Mouse (Mus musculus): Measurements from ENCODE around the gene Phactr1. TPM values are rescaled to one million over a fixed set of nuclear protein-coding genes. Genes with fewer than 3 reads are reported as not detected.

The Phactr1 gene
- polyA plus RNA-seq (2016; fragmentation: Nextera tagmentation; extraction: Ambion mirVana) = 15.1 and 22.0 TPM in 2 replicates

DNA sequence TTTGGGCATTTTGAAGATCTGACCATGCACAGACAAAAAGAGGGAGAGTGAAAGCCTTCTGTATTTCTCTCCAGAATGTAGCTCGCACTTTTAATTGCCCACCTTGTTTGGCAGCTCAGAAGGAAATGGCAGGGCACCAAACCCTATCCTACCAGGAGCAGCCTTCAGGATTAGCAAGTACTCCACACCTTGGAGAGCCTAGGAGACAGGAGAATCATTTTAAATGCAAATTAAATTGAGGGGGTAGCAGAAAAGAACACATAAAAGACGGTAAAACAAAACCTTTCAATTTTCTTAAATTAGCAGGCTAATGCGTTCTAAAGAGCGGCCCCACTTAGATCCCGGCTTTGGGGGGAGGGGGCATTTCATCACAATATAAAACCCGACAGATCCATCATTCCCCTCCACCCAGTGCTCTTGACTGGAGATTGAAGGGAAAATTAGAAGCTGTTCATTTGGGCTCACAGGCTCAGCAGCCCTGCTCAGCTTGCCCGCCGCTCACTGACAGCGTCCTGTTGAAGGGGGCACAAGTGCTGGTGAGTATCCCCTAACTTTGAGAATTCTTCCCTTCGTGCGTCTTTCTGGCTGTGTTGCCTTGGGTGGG, at the start of gene Phactr1:
TSS of gene Phactr1 (plus strand) at position 233 of the 604 bp plus-strand sequence.
- WGBS = 24% methylated on average over 11 of the region's 11 CpGs
- Histone ChIP-seq H3K4me3 (no peak within 1 kb of the TSS), H3K27me3 (ENCODE audit: insufficient read depth, poor library complexity, severe bottlenecking) (peaks cover 6% of the 10 kb centered on the region; the same call in 1 of the 2 replicates), H3K36me3 (no peaks in the 10 kb centered on the region), H3K4me1 (replicated peaks) (peaks cover 7% of the 10 kb centered on the region; the same call in 1 of the 2 replicates), H3K9me3 (no peaks in the 10 kb centered on the region), H3K27ac (no peak within 1 kb of the TSS)
- no peak for DNase-seq (ENCODE audit: low spot score)

GRCm38 (mm10) chr13:42634908-42635307, 45.5 kb upstream of the Phactr1 start:
- WGBS = 94% methylated on average over 2 of the region's 2 CpGs
- H3K27ac ChIP-seq = no peak overlapping the region
- H3K27me3 ChIP-seq (ENCODE audit: insufficient read depth, poor library complexity, severe bottlenecking) = no peaks in the 10 kb centered on the region
- H3K36me3 ChIP-seq = no peaks in the 10 kb centered on the region
- no peak overlapping the region for H3K4me3 ChIP-seq
- DNase-seq (ENCODE audit: low spot score) = no peak
- H3K9me3 ChIP-seq = no peaks in the 10 kb centered on the region
- H3K4me1 ChIP-seq (replicated peaks) = no peaks in the 10 kb centered on the region

DNA sequence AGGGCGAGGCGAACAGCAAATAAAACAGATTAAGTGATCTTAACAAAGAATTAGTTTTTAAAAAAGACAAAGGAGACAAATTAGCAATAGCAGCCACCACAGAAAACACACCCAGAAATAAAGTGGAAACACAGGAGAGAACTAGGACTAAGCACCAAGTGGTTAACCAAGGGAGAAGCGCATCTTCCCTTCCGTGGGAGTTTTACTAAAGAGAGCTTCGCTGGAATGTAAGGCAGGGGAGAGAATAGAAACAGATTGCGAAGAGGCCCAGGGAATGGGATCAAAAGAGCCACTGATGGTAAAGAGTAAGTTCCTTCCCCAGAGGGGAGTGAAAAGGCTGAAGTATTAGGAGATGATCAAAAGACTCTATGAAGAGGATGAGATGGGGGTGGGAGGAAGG, 30.2 kb upstream of the Phactr1 start:
- DNase-seq (ENCODE audit: low spot score) = no peak

DNA sequence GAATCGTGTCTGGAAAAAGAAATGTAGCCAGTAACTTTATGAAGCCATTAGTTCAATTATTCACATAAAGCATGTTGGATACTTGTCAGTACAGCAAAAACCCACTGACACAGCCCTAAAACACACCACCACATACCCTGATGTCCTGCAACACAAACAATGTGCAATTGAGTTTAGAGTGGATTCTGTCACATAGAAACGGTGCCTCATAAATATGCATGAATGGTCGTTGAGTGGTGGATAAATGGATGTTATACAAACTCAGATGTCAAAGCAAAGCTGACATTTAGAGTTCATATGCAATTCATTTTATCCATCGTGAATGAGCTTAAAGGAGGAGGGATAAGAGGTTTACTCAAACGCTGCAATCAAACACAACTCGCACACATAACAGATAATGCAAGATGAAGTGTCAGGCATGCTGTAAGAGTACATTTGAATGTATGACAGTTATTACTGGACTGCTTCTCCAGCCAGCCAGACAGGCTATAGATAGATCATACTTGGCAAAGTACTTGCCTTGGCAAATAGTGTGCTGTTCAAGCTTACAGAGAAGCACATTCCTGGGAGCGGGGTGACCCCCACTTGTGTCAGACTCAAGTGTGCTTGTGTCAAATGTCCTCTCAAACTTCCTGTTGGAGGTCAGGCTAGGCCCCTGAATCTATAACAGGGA, 23.6 kb upstream of the Phactr1 start:
- DNase-seq (ENCODE audit: low spot score) = no peak
- WGBS = 68% methylated on average over 7 of the region's 7 CpGs
- H3K4me1 ChIP-seq (replicated peaks) = peaks cover 8% of the 10 kb centered on the region
- no peaks in the 10 kb centered on the region for H3K27me3 ChIP-seq (ENCODE audit: insufficient read depth, poor library complexity, severe bottlenecking)
- H3K9me3 ChIP-seq = no peaks in the 10 kb centered on the region
- H3K27ac ChIP-seq = no peak overlapping the region
- H3K4me3 ChIP-seq = no peak overlapping the region
- no peaks in the 10 kb centered on the region for H3K36me3 ChIP-seq

More for the DNA sequence above, 30.2 kb upstream of the Phactr1 start:
- H3K4me3 ChIP-seq = no peak overlapping the region
- H3K9me3 ChIP-seq = no peaks in the 10 kb centered on the region
- no peaks in the 10 kb centered on the region for H3K4me1 ChIP-seq (replicated peaks)
- no peak overlapping the region for H3K27ac ChIP-seq
- no peaks in the 10 kb centered on the region for H3K36me3 ChIP-seq
- no peaks in the 10 kb centered on the region for H3K27me3 ChIP-seq (ENCODE audit: insufficient read depth, poor library complexity, severe bottlenecking)
- 65% methylated on average over 6 of the region's 6 CpGs for WGBS

GRCm38 (mm10) chr13:42671651-42672290, 8.7 kb upstream of the Phactr1 start:
- Histone ChIP-seq H3K27ac (no peak overlapping the region), H3K4me3 (no peak overlapping the region), H3K27me3 (ENCODE audit: insufficient read depth, poor library complexity, severe bottlenecking) (no peaks in the 10 kb centered on the region), H3K36me3 (no peaks in the 10 kb centered on the region), H3K9me3 (no peaks in the 10 kb centered on the region), H3K4me1 (replicated peaks) (0 out of 2 replicates have a peak, but pooled peaks cover 3% of the 10 kb centered on the region)
- WGBS = 63% methylated on average over 10 of the region's 10 CpGs
- no peak for DNase-seq (ENCODE audit: low spot score)

DNA sequence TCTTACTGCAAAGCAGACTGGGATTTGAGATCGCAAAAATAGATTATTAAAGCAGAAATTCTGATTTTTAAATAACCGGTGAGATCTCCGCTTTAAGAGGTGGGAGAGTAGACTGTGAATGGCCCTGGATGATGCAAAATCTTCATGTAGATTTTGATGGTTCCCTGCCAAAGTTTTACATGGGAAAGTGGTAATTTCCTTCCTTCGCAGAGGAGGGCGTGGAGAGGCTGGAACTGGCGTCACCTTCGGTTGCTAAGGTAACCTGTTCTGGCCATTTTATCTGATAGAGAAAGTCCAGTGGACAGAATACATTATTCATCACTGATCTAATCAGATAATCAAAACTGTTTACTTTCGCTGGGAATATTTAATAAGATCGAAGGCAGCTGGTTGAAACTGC, 876 bp downstream of the Phactr1 start:
- 85% methylated on average over 9 of the region's 9 CpGs for WGBS
- no peak overlapping the region for H3K4me3 ChIP-seq
- H3K36me3 ChIP-seq = no peaks in the 10 kb centered on the region
- DNase-seq (ENCODE audit: low spot score) = no peak
- peaks cover 7% of the 10 kb centered on the region; the same call in 1 of the 2 replicates for H3K4me1 ChIP-seq (replicated peaks)
- H3K27ac ChIP-seq = no peak overlapping the region
- H3K9me3 ChIP-seq = no peaks in the 10 kb centered on the region
- H3K27me3 ChIP-seq (ENCODE audit: insufficient read depth, poor library complexity, severe bottlenecking) = peaks cover 6% of the 10 kb centered on the region; the same call in 1 of the 2 replicates

DNA sequence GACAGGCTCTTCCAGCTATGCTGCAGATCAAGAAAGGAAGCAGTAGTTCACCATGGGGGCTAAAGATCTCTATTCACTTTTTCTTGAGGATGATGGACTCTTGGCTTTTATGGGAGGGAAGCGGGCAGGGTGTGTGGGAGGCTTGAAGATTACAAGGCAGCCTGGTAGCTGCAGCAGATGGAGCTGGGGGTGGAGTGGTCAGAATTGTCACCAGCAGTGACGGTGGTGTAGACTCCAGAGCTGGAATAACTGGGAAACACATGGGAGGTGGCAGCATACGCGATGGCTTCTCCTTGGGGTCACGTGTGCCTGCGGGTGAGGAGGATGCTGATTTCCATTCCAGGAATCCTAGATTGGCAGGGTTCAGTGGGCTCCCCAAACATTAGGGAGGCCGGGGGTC, 3.8 kb downstream of the Phactr1 start:
- DNase-seq (ENCODE audit: low spot score) = no peak
- H3K27ac ChIP-seq = no peak overlapping the region
- WGBS = 93% methylated on average over 7 of the region's 7 CpGs
- H3K4me1 ChIP-seq (replicated peaks) = peaks cover 7% of the 10 kb centered on the region; the same call in 1 of the 2 replicates
- H3K36me3 ChIP-seq = no peaks in the 10 kb centered on the region
- no peak overlapping the region for H3K4me3 ChIP-seq
- no peaks in the 10 kb centered on the region for H3K9me3 ChIP-seq
- H3K27me3 ChIP-seq (ENCODE audit: insufficient read depth, poor library complexity, severe bottlenecking) = peaks cover 6% of the 10 kb centered on the region; the same call in 1 of the 2 replicates

DNA sequence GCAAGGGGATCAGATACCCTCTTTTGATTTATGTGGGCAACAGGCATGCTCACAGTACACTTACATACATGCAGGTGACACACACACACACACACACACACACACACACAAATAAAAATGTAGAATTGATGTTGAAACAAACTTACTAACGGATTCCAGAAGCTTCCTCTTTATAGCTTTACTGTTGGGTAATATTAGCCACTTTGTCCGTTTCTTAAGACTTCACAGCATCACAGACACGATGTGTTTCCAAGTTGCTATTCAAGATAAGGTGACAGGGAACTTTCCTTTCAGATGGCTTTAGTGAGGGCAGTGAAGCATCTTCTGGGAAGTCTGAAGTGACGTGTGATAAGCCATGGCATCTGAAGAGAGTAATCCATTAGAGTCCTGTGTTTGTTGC, 11.8 kb downstream of the Phactr1 start:
- DNase-seq (ENCODE audit: low spot score) = no peak
- Histone ChIP-seq H3K27me3 (ENCODE audit: insufficient read depth, poor library complexity, severe bottlenecking) (no peaks in the 10 kb centered on the region), H3K9me3 (no peaks in the 10 kb centered on the region), H3K36me3 (no peaks in the 10 kb centered on the region), H3K4me1 (replicated peaks) (no peaks in the 10 kb centered on the region), H3K27ac (no peak overlapping the region), H3K4me3 (no peak overlapping the region)
- 83% methylated on average over 4 of the region's 4 CpGs for WGBS

DNA sequence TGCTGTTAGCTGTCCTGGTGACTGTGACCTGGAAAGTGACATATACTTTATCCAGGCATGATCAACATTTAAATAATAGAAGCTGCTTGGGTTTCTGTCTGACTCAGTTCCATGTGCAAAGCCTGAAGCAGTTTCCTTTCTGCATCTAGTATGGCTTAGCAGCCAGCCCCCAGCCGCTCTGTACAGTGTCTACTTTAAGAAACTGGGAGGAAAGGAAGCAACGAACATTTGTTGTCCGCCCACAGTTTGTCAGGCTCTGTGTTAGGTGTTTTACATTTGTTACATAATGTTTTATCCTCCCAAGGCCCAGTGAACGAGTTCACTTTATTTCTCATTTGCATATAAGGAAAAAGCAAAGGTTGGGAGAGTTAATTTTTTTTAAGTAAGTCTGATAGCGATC, 16.2 kb downstream of the Phactr1 start:
- Histone ChIP-seq H3K27me3 (ENCODE audit: insufficient read depth, poor library complexity, severe bottlenecking) (no peaks in the 10 kb centered on the region), H3K27ac (no peak overlapping the region), H3K36me3 (no peaks in the 10 kb centered on the region), H3K9me3 (no peaks in the 10 kb centered on the region), H3K4me3 (no peak overlapping the region), H3K4me1 (replicated peaks) (no peaks in the 10 kb centered on the region)
- WGBS = 84% methylated on average over 5 of the region's 5 CpGs
- DNase-seq (ENCODE audit: low spot score) = no peak

DNA sequence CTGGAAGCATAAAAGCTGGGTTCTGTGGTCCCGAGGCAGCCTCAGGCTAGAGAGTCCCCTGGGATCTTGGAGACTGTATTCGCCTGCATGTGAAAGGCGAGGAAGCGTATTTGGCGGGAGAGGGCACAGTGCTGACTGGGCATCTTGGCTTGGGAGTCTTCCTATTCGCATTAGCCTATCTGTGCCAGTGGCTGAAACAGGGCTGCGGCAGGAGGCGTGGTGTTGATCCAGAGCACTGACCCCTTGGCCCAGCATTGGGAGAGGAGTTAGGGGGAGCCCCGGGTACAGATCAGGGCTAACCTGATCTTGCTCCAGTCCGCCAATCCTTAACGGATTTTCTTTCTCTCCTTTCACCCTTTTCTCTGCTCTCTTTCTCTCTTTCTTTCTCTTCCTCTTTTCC, 28.7 kb downstream of the Phactr1 start:
- 5% methylated on average over 11 of the region's 11 CpGs for WGBS

GRCm38 (mm10) chr13:42709611-42710331, 29.3 kb downstream of the Phactr1 start:
- Histone ChIP-seq H3K4me3 (peak overlapping the region; percentile 72), H3K36me3 (no peaks in the 10 kb centered on the region), H3K4me1 (replicated peaks) (peaks cover 17% of the 10 kb centered on the region), H3K27me3 (ENCODE audit: insufficient read depth, poor library complexity, severe bottlenecking) (peaks cover 32% of the 10 kb centered on the region), H3K9me3 (no peaks in the 10 kb centered on the region), H3K27ac (peak overlapping the region; percentile 90)
- under 1% methylated on average over 39 of the region's 39 CpGs for WGBS
- peak; percentile 52 for DNase-seq (ENCODE audit: low spot score)

More for the DNA sequence above, 28.7 kb downstream of the Phactr1 start:
- Histone ChIP-seq H3K27me3 (ENCODE audit: insufficient read depth, poor library complexity, severe bottlenecking) (peaks cover 32% of the 10 kb centered on the region), H3K4me1 (replicated peaks) (peaks cover 17% of the 10 kb centered on the region), H3K27ac (peak overlapping the region; percentile 90), H3K9me3 (no peaks in the 10 kb centered on the region), H3K36me3 (no peaks in the 10 kb centered on the region), H3K4me3 (peak overlapping the region; percentile 72)
- DNase-seq (ENCODE audit: low spot score) = peak; percentile 36

GRCm38 (mm10) chr13:42711510-42711909, 31.1 kb downstream of the Phactr1 start:
- H3K36me3 ChIP-seq = no peaks in the 10 kb centered on the region
- DNase-seq (ENCODE audit: low spot score) = peak; percentile 66
- H3K27ac ChIP-seq = no peak overlapping the region
- H3K27me3 ChIP-seq (ENCODE audit: insufficient read depth, poor library complexity, severe bottlenecking) = peaks cover 32% of the 10 kb centered on the region
- H3K4me3 ChIP-seq = no peak overlapping the region
- WGBS = 27% methylated on average over 2 of the region's 2 CpGs
- H3K9me3 ChIP-seq = no peaks in the 10 kb centered on the region
- H3K4me1 ChIP-seq (replicated peaks) = peaks cover 17% of the 10 kb centered on the region

Measured in hindbrain, embryonic 10.5 days (tissue).